Mouse (Mus musculus) lung, postnatal 14 days (tissue): ENCODE measurements around the gene Cd28.

Experiments
- DNase-seq: peaks from one replicate; pipeline ENCODE4 v3.0.0; 2021

Cd28 gene

DNA sequence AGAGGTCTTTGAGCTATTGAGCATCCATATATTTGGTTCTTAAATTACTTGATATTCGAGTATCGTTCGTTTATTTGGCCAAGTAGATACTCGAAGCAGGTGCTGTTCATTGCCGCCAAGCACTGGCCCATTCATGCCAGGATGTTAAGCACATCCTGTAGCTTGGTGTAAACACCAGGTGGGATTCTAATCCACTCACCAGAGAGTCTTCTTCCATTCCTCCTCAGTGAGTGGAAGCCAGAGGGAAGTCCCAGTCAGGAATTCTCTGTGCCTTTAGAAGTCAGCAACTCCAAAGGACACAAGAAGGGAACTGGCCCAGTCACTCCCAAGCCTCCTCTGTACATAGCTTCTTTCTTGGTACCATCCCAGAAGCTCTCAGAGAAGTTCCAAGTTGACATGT is at the start of gene Cd28:
Gene Cd28 (plus strand): TSS at position 234 of the 400 bp plus-strand sequence.
- DNase-seq: no peak

DNA sequence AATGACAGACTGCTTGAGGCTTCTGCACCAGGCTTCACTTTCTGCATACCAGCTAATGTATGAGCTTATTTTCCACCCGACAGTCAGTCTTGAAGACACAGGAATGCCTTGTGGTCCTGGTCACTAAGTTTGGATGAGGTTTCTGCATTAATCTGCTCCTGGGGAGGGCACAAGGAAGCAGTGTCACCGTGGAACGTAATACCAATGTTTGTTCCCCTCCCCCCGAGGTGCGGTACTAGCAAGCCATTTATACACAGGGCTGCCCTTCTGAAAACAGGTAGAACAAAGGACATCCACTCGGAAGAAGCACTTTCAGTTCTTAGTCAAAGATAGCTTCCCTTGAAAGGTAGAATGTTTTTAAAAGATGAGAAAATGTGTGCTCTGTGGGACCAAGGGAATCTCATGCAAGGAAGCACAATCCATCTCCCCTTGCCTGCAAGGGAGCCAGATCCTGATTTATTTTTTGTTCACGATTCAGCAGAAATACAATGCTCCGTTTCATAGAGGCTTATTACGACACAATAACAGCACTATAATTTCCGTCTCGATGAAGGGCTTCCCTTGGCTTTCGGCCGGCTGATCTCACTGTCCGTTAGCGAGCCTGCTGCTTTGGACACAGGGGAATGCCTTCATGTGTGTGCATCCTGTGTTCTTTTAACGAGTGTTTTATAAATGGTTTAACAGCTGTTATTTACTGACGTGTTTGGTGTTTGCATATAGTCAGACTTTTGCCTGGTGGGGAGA is 48.6 kb upstream of the Cd28 start:
- DNase-seq: peak; percentile 35

DNA sequence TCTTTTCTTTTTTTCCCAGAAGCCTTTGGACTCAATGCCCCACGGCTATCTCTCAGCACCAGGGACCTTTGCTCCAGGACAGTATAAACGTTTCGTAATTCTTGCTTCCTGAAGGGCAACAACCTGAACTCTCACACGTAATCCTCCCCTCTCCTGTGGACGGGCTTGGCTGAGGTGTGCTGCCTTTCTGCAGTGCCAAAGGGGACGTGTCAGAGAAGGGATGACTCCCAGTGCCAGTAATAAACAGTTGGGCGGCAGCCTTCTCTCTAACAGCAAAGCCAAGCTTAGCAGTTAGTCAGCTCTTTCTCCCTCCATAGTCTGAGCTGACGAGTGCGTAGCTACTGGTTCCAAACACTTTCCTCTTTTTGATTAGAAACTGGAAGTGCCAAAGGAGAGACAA is 47.6 kb upstream of the Cd28 start:
- DNase-seq: no peak

DNA sequence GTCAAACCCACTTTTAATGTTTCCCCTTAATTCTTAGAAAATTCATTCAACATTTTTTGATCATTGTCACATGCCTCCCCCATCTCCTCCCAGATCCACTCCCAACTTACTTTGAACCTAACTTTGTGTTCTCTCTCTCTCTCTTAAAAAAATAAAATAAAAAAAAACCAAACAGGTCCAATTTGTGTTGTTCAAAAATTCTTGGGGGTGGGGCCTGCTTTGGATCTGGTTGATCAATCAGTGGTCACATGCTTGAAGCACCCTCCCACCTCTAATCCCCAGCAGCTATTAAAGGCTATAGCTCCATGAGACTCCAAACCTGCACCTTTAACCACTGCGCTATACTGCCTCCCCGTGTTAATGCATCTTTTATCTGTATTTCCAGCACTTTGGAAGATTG is 46.9 kb upstream of the Cd28 start:
- DNase-seq: no peak

DNA sequence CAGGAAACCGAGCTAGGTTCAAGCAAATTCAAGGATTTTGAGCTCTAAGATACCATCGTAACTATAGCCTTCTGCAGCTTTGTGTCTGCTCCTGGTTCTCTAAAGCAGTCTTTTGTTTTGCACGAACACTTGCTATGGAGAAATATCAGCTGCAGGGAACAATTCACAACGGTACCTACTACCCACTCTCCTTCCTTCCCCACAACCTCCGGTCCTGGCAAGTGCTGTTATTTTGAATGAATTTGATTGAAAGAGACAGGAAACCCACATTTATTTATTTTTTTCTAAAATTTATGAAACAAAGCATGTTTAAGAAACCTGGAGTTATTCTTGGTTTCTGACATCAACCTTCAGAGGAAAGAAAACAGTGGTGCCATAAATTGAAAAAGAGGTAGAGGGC is 46.4 kb upstream of the Cd28 start:
- no peak for DNase-seq

DNA sequence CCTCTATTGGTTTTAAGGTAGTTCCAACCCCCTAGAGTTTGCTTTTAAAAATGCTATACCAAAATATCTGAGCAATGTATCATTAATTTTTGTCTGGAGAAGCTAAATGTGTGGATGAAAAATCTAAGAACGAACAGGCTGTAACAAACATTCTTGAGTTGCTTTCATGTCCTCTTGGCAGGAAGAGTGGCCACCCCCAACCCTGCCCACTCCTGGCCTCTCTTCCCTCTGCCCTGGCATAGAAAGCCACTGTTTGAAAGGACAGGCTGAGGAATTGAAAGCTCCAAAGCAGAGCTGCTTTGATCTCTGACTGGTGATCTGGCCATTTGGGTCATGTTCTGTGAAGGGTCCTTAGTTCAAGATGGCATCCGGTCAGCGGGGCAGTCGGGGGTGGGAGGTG is 32.8 kb upstream of the Cd28 start:
- no peak for DNase-seq

DNA sequence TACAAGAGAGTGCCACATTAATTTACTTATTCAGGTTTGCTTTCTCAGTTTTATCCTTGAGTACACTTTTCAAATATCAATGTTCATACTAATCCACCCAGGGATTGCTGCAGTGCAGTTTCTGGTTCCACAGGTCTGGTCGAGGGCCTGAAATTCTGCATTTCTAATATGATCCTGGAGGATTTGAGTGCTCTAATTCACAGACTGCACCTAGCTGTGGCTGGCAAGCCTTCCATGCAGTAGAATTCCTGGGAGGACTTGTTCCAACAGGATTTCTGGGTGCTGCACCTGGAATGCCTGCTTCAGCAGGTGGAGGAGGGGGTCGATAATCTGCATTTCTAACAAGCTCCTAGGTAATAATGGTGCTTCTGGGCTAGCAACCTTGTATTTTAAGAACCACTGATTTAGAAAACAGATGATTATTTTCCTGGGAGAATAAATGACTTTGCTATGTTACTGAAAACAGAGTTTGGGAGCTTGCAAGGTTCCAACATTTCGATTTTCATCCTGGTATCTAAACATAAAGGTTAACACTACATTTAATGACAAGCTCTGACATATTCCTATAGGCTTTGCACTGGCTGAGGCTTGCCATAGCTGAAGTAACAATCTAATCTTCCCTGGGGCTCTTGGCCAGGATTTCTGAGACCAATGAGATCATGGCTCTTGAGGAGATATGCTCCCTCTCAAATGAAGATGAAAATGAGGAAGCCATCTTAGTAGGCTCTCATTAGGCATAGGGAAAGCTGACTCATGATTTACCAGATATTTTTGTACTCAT is 20.3 kb upstream of the Cd28 start:
- DNase-seq: no peak

DNA sequence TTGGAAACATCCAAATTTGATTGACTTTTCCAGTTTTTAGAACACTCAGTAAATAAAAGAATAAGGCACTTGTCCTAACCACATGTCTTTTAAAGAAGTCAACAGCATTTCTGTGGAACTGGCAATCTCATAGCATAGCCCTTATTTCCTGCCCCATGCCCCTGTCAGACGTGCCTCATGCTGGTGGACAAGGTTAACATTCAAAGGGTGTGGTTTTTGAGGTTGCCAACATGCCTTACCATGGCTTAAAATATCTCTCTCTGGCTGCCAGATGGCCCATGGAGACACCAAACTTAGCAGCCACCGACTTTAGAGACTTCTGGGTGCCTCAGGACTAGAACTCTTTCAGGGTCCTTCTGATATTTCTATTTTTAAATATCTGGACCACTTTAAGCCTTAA is 14.0 kb upstream of the Cd28 start:
- DNase-seq: no peak

DNA sequence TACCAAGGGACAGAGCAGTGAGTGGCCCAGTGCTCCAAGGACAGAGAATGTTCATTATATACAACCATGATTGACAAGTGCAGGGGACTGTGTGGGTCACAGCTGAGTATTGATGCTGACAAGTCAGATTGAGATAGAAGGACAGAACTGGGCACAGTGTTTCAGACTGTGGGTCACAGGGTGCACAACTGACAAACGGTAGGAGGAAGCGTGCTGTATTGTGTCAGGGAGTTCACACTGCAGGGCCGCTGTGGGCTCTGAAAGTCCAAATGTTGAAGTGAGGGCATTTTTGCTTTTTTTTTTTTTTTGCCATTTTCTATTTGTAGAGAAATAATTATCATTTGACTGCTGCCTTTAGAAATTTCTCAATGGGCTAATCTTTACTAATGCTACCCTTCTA is 3.4 kb upstream of the Cd28 start:
- DNase-seq: no peak

DNA sequence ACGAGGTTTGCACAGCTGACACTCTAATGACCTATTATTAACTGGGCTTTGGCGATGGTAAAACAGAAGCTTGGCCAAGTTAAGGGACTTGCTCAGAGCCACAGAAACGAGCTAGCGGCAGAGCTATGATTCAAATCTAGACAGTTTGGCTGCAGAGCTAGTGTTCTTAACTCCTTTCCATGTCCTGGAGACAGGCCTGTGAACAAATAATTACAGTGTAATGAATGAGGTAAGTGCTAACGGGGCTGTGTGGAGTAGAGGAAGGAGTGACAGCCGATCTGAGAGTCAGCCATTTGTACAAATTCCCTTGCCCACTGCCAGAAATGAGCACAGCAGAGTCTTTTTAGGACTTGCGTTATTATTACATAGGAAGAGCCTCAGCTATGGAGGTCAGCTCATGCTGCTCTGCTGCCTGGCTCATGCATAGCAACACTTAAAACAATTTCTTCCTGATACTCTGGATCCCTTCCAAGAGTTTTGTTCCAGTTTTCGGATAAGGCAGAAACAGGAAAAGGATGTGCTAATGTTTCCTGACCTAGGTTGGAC is 876 bp upstream of the Cd28 start:
- DNase-seq: peak; percentile 43

DNA sequence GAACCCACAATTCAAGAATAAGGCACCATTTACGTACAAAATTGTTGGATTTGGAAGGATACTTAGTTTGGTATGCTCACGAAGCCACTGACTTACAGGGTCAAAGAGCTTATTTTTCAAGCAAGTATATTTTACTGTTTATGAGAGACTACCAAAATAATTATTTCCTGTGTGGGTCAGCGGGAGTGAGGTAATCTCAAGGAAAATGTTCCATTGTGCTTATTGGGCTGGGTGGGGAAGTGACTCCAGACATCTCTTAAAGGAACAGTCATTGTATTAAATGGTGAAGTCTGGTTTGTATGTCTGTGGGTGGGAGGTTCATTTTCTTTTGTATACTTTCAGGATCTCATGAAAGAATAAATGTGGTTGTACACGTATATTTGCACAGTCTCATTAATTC is 2.0 kb downstream of the Cd28 start:
- DNase-seq: peak; percentile 20

DNA sequence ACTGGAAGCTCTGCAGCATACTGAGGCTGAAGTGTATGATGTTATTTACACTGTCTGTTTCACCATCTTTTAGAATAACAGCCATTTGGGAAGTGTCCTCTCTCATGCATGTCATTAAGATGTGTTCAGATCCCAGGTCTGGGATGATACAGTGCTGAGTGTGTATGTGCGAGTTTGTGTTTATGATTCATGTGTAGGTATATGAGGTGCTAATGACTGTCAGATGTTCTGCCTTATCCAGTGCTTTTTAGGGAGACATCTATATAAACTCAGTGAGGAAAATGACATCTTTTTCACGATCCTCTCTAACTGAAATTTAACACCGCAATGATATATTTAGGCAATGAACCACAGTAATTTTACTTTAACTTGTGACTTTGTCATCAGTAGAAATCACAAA is 7.0 kb downstream of the Cd28 start:
- no peak for DNase-seq

DNA sequence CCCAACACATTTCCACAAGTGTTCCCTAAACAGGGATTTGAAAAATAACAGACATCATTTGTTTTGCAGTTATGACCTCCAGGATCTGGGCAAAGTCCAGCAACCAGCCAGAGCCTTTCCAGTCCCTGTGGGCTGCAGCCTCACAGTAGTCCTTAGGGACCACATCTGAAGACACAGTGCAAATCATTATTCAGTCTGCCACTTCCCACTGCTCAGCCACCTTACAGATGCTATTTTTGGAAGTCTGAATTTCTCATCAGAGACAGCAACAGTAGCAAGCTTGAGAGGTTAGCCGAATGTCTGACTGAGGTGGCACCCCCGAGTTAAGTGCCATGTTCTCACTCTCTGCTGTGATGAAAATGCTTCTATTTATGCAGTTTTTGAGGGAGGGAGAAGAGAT is 15.3 kb downstream of the Cd28 start:
- no peak for DNase-seq

DNA sequence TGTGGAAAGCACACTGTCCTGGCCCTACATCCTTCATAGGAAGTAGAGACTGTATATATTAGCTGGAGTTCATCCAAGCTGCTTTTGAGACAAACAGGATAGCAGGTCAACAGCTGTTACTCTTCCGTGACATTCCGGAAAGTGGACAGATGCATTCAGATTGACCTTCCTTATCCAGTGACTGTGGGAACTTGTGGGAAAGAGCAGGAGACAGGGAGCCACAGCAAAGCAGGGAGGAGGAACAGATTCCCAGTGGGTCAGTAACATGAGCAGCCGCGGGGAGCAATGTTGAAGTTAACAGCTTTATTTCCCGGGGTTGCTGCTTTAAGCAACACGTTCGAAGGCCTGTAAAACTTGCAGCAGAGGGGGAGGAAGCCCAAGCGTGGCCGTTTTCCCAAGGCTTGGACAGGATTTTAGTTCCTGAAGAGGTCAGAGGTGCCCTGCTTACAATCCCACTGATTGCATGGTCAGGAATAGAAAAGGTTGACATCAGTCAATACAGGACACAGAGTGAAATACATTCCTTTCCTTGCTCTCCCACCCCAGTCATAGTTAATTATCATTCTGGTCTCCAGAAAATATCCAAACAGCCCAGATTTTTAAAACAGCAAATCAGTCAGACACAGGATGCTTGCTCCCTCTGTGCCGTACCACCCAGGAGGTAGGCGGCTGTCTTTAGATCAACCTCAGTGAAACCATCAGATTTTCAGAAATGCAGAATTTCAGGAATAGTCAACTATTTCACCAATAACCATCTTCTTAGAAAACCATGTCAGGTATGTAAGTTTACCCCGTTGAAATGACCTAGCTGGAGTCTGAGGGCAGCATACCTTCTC is 18.7 kb downstream of the Cd28 start:
- DNase-seq: peak; percentile 28

DNA sequence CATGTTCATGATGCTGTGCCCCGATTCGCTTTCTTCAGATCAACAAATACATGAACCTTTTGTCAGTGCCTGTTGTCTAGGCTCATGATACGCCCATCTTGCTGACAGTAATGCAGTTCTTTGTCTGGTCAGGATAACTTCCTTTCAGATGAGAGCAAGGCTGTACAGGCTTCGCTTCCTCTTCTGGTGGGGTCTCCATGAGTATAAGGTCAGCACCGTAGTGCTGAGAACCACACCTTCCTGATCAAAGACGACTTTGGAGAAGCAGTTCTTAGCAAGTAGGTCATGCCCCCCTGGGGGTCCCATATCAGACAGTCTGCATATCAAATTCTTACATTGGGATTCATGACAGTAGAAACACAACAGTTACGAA is 19.3 kb downstream of the Cd28 start:
- no peak for DNase-seq

DNA sequence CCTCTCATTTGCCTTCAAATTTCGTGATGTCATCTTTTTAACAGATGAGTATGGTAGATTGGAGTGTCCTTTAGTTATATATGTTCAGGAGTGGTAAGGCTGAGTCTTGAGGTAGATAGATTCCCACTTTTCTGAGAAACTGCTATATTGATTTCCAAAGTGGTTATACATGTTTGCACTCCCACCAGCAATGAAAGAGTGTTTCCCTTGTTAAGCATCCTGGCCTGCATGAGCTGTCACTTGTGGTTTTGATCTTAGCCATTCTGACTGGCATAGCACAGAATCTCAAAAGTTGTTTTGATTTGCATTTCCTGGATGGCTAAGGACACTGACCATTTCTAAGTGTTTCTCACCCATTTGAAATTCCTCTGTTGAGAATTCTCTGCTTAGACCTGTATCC is 27.7 kb downstream of the Cd28 start:
- no peak for DNase-seq

DNA sequence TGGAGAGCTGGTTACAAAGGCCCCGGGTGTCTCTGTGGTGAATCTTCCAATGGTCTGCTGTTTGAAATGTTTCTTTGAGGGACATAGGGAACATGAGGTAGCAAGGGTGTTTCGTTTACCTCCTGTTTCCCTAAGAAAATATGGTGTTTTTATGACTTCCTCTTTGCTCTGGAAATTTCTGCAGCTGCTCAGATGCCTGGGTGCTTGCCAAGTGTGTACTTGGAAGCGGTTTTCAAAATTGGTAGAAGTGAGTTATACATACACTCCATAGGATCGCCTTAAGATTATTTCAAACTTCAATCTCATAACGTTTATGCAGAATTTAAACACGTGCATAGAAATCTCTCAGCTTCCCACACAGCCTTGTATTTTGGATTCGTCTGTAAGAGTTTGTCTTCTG is 29.1 kb downstream of the Cd28 start:
- no peak for DNase-seq

DNA sequence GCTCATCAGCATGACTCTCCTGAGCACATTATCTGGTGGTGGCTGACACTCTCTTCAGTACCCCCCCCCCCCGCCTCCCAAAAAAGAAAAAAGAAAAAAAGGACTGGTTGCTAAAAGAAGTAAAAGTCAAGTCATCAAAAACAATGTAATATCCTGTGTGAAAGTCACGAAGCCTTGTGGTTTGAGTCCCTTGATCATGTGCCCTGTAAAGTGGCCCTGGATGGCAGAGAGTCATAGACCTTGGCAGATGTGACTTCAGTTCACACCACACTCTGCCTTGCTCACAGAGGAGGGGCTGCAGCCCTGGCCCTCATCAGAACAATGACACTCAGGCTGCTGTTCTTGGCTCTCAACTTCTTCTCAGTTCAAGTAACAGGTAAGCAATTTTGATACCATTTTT is 29.6 kb downstream of the Cd28 start:
- DNase-seq: no peak

DNA sequence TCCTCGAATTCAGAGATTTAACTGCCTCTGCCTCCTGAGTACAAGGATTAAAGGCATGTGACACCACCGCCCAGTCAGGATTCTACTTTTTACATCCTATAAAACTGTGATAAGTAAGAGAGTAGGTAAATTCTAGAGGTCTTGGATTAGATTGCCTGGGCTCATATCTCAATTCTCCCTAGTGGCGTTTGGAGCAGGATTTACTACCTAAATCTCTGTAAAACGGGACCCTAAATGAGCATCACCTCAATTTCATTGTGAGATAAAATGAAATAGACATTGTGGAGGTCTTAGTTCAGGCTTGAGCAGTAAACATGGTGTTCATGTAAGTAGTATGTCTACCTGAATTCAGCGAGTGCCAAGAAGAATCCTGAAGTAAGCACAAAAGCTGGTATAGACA is 30.3 kb downstream of the Cd28 start:
- DNase-seq: no peak

DNA sequence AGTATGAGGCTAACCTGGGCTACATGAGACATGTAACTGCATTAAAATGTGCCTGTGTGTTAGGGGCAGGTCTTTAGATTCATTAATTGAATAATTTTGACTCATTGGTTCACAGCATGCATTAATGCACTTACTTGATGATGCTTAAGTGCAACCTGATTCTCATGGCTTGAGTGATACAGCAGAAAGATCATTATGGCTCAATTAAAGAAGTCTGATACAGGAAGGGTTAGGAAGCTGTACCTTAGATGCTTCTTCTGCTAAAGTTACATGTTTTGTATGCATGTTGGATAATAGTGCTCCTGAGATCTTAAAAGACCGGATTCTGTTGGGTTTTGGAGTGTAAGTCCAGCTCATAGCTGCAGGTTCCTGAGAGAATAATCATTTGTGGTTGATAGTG is 31.7 kb downstream of the Cd28 start:
- DNase-seq: no peak

DNA sequence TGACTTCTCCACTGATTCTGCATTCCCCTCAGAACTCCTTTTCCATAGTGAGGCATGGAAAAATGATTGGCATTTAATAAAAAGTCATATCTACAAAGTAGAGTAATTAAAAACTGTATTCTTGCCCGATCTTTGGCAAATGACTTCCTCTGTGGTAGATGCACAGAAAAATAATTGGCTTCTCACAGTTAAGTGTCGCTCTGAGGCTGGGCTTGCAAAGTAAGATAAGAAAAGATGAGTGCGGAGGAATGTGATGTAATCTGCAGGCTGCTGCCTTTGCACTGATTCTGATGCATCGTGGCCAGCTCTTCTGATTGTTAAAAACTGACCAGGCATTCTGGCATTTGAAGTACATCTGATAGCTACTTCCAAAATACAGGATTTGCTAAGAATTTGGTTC is 32.3 kb downstream of the Cd28 start:
- no peak for DNase-seq

DNA sequence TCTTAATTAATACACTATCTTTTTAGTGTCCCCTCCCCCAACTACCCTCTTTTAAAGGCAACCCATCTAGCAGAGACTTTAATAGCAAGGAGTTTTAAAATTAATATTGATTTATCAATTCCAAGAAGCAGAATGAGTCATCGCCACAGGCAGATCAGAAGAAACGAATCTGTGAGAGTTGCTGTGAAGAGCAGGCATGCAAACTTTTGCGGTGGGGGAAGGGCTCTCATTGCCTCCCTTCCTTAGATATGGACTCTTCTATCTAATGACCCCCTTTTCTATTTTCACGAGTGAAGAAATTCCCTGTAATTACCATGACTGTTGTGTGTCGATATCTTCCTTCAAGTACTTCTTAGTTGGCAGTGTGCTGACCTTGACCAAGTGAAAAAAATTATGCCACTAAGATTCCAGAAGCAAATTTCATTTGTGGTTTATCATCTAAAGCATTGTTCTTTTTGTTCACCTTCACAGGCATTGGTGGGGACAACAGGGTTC is 32.8 kb downstream of the Cd28 start:
- DNase-seq: no peak

DNA sequence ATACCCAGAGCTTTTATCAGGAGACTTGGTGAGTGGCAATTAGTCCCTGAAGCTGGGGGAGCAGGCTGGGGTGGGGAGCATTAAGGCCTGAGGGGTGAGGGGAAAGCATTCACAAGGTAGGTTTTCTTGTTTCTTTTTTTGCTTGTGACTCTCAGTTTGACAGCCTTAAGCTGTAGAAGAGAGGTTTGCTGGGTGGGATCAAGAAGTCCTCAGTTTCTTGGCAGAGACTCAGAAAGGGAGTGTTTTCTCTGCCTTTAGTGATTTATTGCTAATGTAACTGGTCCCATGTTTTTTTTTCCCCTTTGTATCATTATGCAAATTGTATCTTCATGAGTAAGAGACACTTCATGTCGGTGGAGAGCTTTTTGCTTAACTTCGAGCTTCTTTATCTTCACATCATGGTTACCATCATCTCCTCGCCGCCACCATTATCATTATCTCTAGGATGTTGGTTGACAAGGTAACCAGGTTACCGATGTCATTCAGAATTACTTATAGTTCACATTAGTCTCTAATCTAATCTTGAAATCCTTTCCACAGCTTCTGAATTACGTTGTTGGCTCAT is 33.7 kb downstream of the Cd28 start:
- DNase-seq: no peak
